Mouse (Mus musculus): Measurements from ENCODE around the gene Tnfrsf8.

GRCm38 (mm10) chr4:145336587-145336986 is 21.6 kb upstream of the Tnfrsf8 start:
- TF ChIP-seq CTCF (IDR thresholded peaks at IDR 0.05; ENCODE audit: low read depth, low read length) (no peak), POLR2A (IDR thresholded peaks at IDR 0.05; ENCODE audit: extremely low read depth, insufficient read depth, low read length) (no peak)

Measured in liver, adult 2 months (tissue).